Mouse (Mus musculus): ENCODE data around the gene Tmem38a. TPM values are rescaled to one million over a fixed set of nuclear protein-coding genes. Genes with fewer than 3 reads are reported as not detected.

Gene Tmem38a
- polyA plus RNA-seq, 2 experiments: 41.4 to 44.2 TPM

DNA sequence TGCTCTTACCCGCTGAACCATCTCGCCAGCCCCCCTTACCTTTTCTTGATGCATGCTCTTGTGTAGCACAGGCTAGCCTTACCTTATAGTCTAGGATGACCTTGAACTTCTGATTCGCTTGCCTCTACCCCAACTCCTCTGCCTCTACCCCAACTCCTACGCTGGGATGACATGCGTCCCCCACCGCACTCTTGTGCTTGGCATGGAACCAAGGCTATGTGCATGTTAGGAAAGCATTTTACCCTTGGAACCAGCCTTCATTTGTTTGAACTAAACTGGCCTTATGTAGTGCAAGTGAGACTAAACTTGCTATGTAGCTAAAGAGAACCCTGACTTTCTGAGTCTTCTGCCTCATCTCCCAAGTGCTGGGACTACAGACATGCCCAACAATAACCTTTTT, 4.1 kb downstream of the Tmem38a start:
- Histone ChIP-seq H3K4me1 (ENCODE audit: control insufficient read depth, insufficient read depth, low read length) (peaks cover 2% of the 10 kb centered on the region; the same call in 1 of the 2 replicates), H3K4me3 (replicated peaks; ENCODE audit: low read length) (no peak overlapping the region), H3K4me2 (replicated peaks; ENCODE audit: low read depth, low read length, severe bottlenecking) (no peak overlapping the region), H3K27ac (replicated peaks; ENCODE audit: low read depth, low read length) (no peak overlapping the region), H3K36me3 (ENCODE audit: control insufficient read depth, insufficient read depth, low read length) (no peaks in the 10 kb centered on the region), H3K27me3 (ENCODE audit: control insufficient read depth, insufficient read depth, low read length) (no peaks in the 10 kb centered on the region), H3K9me3 (ENCODE audit: control insufficient read depth, low read length) (no peaks in the 10 kb centered on the region), H3K9ac (ENCODE audit: low read depth, low read length, severe bottlenecking) (no peak overlapping the region)
- DNase-seq (ENCODE audit: low spot score): no peak
- no peak for ATAC-seq (ENCODE audit: low FRiP score, low read depth)
- TF ChIP-seq POLR2A (IDR thresholded peaks at IDR 0.05; ENCODE audit: borderline replicate concordance, extremely low read depth, insufficient read depth, insufficient read length): no peak
- 93% methylated on average over 6 of the region's 6 CpGs for WGBS

DNA sequence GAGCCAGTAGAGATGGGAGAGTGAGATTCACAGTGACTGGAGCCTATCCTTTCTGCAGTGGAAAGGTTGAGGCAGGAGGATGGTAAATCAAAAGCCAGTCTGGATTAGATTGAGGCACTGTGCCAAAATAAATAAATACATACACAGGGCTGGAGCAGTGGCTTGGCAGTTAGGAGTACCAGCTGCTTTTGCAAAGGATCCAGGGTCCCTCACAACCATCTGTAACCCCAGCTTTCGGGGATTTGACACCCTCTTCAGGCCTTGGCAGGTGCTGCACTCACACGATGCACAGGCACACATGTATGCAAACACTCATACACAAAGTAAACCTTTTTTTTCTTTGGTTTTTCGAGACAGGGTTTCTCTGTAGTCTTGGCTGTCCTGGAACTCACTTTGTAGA, 5.4 kb downstream of the Tmem38a start:
- 88% methylated on average over 3 of the region's 3 CpGs for WGBS
- no peak for TF ChIP-seq POLR2A (IDR thresholded peaks at IDR 0.05; ENCODE audit: borderline replicate concordance, extremely low read depth, insufficient read depth, insufficient read length)
- ATAC-seq (ENCODE audit: low FRiP score, low read depth) (no peak), DNase-seq (ENCODE audit: low spot score) (no peak)
- Histone ChIP-seq H3K36me3 (ENCODE audit: control insufficient read depth, insufficient read depth, low read length) (no peaks in the 10 kb centered on the region), H3K9me3 (ENCODE audit: control insufficient read depth, low read length) (no peaks in the 10 kb centered on the region), H3K4me1 (ENCODE audit: control insufficient read depth, insufficient read depth, low read length) (peaks cover 2% of the 10 kb centered on the region; the same call in 1 of the 2 replicates), H3K27ac (replicated peaks; ENCODE audit: low read depth, low read length) (no peak overlapping the region), H3K4me3 (replicated peaks; ENCODE audit: low read length) (no peak overlapping the region), H3K4me2 (replicated peaks; ENCODE audit: low read depth, low read length, severe bottlenecking) (no peak overlapping the region), H3K9ac (ENCODE audit: low read depth, low read length, severe bottlenecking) (no peak overlapping the region), H3K27me3 (ENCODE audit: control insufficient read depth, insufficient read depth, low read length) (no peaks in the 10 kb centered on the region)

DNA sequence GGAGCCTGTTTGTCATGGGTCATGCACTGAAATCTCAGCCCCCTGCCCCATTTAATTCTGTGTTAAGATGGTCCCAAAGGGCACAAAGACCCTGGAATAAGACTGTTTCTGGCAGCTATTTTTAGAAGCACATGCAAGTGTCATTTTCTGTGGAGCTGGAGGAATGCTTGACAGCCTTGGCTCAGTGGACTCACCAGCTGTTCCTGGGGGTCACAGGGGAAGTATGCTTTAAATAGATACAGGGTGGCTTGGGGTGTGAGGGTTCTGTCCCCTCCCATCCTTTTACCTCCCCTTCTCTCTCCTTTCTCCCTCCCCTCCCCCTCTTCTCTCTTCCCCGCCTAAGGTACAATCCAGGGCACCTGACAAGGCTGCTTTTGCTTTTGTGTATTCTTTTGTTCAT, 6.1 kb downstream of the Tmem38a start:
- DNase-seq (ENCODE audit: low spot score) (peak; percentile 26), ATAC-seq (ENCODE audit: low FRiP score, low read depth) (peak; percentile 28; the same call in 1 of the 2 replicates)
- H3K9ac ChIP-seq (ENCODE audit: low read depth, low read length, severe bottlenecking): no peak overlapping the region
- H3K9me3 ChIP-seq (ENCODE audit: control insufficient read depth, low read length): no peaks in the 10 kb centered on the region
- no peak overlapping the region for H3K4me2 ChIP-seq (replicated peaks; ENCODE audit: low read depth, low read length, severe bottlenecking)
- TF ChIP-seq POLR2A (IDR thresholded peaks at IDR 0.05; ENCODE audit: borderline replicate concordance, extremely low read depth, insufficient read depth, insufficient read length): no peak
- no peaks in the 10 kb centered on the region for H3K36me3 ChIP-seq (ENCODE audit: control insufficient read depth, insufficient read depth, low read length)
- H3K4me3 ChIP-seq (replicated peaks; ENCODE audit: low read length): no peak overlapping the region
- no peak overlapping the region for H3K27ac ChIP-seq (replicated peaks; ENCODE audit: low read depth, low read length)
- 71% methylated on average over 1 of the region's 1 CpGs for WGBS
- H3K4me1 ChIP-seq (ENCODE audit: control insufficient read depth, insufficient read depth, low read length): no peaks in the 10 kb centered on the region
- no peaks in the 10 kb centered on the region for H3K27me3 ChIP-seq (ENCODE audit: control insufficient read depth, insufficient read depth, low read length)

DNA sequence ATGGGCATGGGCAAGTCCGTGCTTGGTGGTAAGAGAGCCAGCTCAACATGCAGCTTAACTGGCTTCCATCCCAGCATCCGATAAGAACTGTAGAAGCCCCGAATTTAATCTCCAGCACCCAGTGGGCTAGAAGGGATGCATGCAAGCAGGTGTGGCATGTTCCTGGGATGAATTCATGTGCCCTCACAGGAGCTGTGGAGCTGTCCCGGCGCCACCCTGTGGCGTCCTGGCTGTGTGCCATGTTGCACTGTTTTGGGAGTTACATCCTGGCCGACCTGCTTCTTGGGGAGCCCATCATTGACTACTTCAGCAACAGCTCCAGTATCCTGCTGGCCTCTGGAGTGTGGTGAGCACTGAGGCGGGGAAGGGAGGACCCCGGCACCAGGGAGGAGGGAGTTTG, 7.5 kb downstream of the Tmem38a start:
- Histone ChIP-seq H3K4me3 (replicated peaks; ENCODE audit: low read length) (no peak overlapping the region), H3K27ac (replicated peaks; ENCODE audit: low read depth, low read length) (no peak overlapping the region), H3K4me1 (ENCODE audit: control insufficient read depth, insufficient read depth, low read length) (no peaks in the 10 kb centered on the region), H3K27me3 (ENCODE audit: control insufficient read depth, insufficient read depth, low read length) (no peaks in the 10 kb centered on the region), H3K9ac (ENCODE audit: low read depth, low read length, severe bottlenecking) (no peak overlapping the region), H3K36me3 (ENCODE audit: control insufficient read depth, insufficient read depth, low read length) (no peaks in the 10 kb centered on the region), H3K9me3 (ENCODE audit: control insufficient read depth, low read length) (no peaks in the 10 kb centered on the region), H3K4me2 (replicated peaks; ENCODE audit: low read depth, low read length, severe bottlenecking) (no peak overlapping the region)
- no peak for TF ChIP-seq POLR2A (IDR thresholded peaks at IDR 0.05; ENCODE audit: borderline replicate concordance, extremely low read depth, insufficient read depth, insufficient read length)
- DNase-seq (ENCODE audit: low spot score): no peak
- ATAC-seq (ENCODE audit: low FRiP score, low read depth): no peak
- 63% methylated on average over 9 of the region's 9 CpGs for WGBS

DNA sequence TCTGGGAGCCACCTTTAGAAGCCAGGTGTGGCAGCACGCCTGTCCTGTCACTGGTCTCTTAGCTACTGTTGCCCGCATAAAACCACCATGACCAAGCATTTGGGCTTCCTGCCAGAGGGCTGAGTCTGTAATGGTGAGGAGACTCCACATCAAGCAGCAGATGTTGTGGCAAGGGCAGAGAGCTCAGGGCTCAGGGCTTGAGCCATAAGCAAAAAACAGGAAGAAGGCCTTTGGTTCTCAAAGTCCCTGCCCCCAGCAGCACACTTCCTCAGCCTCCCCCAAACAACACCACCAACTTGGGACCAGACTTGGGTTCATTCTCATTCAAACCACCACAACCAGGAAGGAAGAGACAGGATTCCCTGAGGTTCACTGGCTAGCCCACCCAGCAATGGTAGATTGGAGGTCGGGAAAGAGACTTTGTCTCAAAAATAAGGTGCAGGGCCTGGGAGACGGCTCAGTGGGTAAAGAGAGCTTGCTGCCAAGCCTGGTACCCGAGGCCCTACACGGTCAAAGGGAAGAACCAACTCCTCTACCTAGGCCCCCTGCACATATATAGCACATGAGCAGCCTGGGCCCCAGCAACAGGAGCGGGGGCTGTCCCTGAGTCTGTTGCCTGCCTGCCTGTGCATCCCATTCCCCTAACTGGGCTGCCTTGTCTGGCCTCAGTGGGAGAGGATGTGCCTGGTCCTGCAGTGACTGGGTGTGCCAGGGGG, 11.4 kb downstream of the Tmem38a start:
- Histone ChIP-seq H3K27ac (replicated peaks; ENCODE audit: low read depth, low read length) (no peak overlapping the region), H3K9me3 (ENCODE audit: control insufficient read depth, low read length) (no peaks in the 10 kb centered on the region), H3K4me1 (ENCODE audit: control insufficient read depth, insufficient read depth, low read length) (no peaks in the 10 kb centered on the region), H3K27me3 (ENCODE audit: control insufficient read depth, insufficient read depth, low read length) (no peaks in the 10 kb centered on the region), H3K4me3 (replicated peaks; ENCODE audit: low read length) (no peak overlapping the region), H3K9ac (ENCODE audit: low read depth, low read length, severe bottlenecking) (no peak overlapping the region), H3K4me2 (replicated peaks; ENCODE audit: low read depth, low read length, severe bottlenecking) (no peak overlapping the region), H3K36me3 (ENCODE audit: control insufficient read depth, insufficient read depth, low read length) (no peaks in the 10 kb centered on the region)
- WGBS: 86% methylated on average over 7 of the region's 7 CpGs
- no peak for TF ChIP-seq POLR2A (IDR thresholded peaks at IDR 0.05; ENCODE audit: borderline replicate concordance, extremely low read depth, insufficient read depth, insufficient read length)
- DNase-seq (ENCODE audit: low spot score) (peak; percentile 30), ATAC-seq (ENCODE audit: low FRiP score, low read depth) (no peak)
